Mouse (Mus musculus): ENCODE measurements around the gene Scly. TPM values are rescaled to one million over a fixed set of nuclear protein-coding genes. Genes with fewer than 3 reads are reported as not detected.
A peak's percentile ranks its signal among the peaks of the same experiment; 100 is the strongest.

The Scly gene
- total and polyA plus RNA-seq, 3 experiments = 23.1 to 48.8 TPM; not detected in 1

- TF ChIP-seq GABPA (IDR thresholded peaks at IDR 0.05; ENCODE audit: low read depth, low read length) = no peak
- TF ChIP-seq MXI1 (IDR thresholded peaks at IDR 0.05; ENCODE audit: low read depth, low read length) = peak; percentile 19; the same call in 1 of the 2 replicates
- peaks cover 10 to 18% of the 10 kb centered on the region in 2 experiments for H3K4me1 ChIP-seq (ENCODE audit: control insufficient read depth in 1 of 2, insufficient read depth in 2 of 2, low read length in 2 of 2)
Measured at GRCm38 (mm10) chr1:91251148-91251650, 46.9 kb upstream of the Scly start.

GRCm38 (mm10) chr1:91251927-91252326 lies 46.2 kb upstream of the Scly start:
- no peaks in the 10 kb centered on the region for H3K9me3 ChIP-seq (replicated peaks; ENCODE audit: insufficient read depth, low read length)
- H3K4me1 ChIP-seq (ENCODE audit: control insufficient read depth in 1 of 2, insufficient read depth in 2 of 2, low read length in 2 of 2) = peaks cover 10 to 18% of the 10 kb centered on the region in 2 experiments
- TF ChIP-seq TBP (IDR thresholded peaks at IDR 0.05; ENCODE audit: low read depth, low read length) = peak; percentile 71
- peak; percentile 20 to 63 (median 25); a peak in 5 of 6 replicates for TF ChIP-seq CTCF (IDR thresholded peaks at IDR 0.05 in 2 of 3, conservative IDR thresholded peaks at IDR 0.05 in 1 of 3; ENCODE audit: control insufficient read depth in 1 of 3, insufficient read depth in 1 of 3, low read depth in 2 of 3, low read length in 3 of 3, poor library complexity in 1 of 3, severe bottlenecking in 1 of 3)
- TF ChIP-seq GATA1 (IDR thresholded peaks at IDR 0.05; ENCODE audit: low read depth, low read length) = no peak
- peak overlapping the region; percentile 2; the same call in 1 of the 2 replicates for H3K9ac ChIP-seq (ENCODE audit: control insufficient read depth, low read depth, low read length, poor library complexity, severe bottlenecking)
- peak; percentile 54 for DNase-seq (ENCODE audit: low read depth, low spot score)
- H3K27me3 ChIP-seq (ENCODE audit: control insufficient read depth in 1 of 2, insufficient read depth in 2 of 2, low read length in 2 of 2) = no peaks in the 10 kb centered on the region
- peak overlapping the region in 1 of 2 experiments; percentile 79; a peak in 2 of 4 replicates for H3K4me3 ChIP-seq (ENCODE audit: control insufficient read depth in 1 of 2, insufficient read depth in 1 of 2, low read depth in 2 of 2, low read length in 2 of 2)
- H3K27ac ChIP-seq (ENCODE audit: control insufficient read depth, low read depth, low read length) = no peak overlapping the region
- H3K36me3 ChIP-seq (ENCODE audit: control insufficient read depth in 1 of 2, insufficient read depth in 2 of 2, low read length in 2 of 2) = peaks cover 2 to 15% of the 10 kb centered on the region in 2 experiments; a peak in 3 of 4 replicates
- H3K79me2 ChIP-seq (ENCODE audit: control insufficient read depth, insufficient read depth, low read length, poor library complexity) = peaks cover 49% of the 10 kb centered on the region

More at GRCm38 (mm10) chr1:91251148-91251650, 46.9 kb upstream of the Scly start:
- Histone ChIP-seq H3K27ac (ENCODE audit: control insufficient read depth, low read depth, low read length) (no peak overlapping the region), H3K36me3 (ENCODE audit: control insufficient read depth in 1 of 2, insufficient read depth in 2 of 2, low read length in 2 of 2) (peaks cover 2 to 15% of the 10 kb centered on the region in 2 experiments; a peak in 3 of 4 replicates), H3K79me2 (ENCODE audit: control insufficient read depth, insufficient read depth, low read length, poor library complexity) (peaks cover 45% of the 10 kb centered on the region), H3K9me3 (replicated peaks; ENCODE audit: insufficient read depth, low read length) (no peaks in the 10 kb centered on the region), H3K4me3 (ENCODE audit: control insufficient read depth in 1 of 2, insufficient read depth in 1 of 2, low read depth in 2 of 2, low read length in 2 of 2) (peak overlapping the region; percentile 79 to 83), H3K9ac (ENCODE audit: control insufficient read depth, low read depth, low read length, poor library complexity, severe bottlenecking) (peak overlapping the region; percentile 94), H3K27me3 (ENCODE audit: control insufficient read depth in 1 of 2, insufficient read depth in 2 of 2, low read length in 2 of 2) (no peaks in the 10 kb centered on the region)
- DNase-seq (ENCODE audit: low read depth, low spot score) = peak; percentile 63

- TF ChIP-seq USF2 (IDR thresholded peaks at IDR 0.05; ENCODE audit: borderline replicate concordance in 1 of 2, insufficient read depth in 1 of 2, low read depth in 1 of 2, low read length in 2 of 2) = no peak
- TF ChIP-seq BHLHE40 (IDR thresholded peaks at IDR 0.05; ENCODE audit: borderline replicate concordance, low read depth, low read length) = no peak
- TF ChIP-seq TAL1 (IDR thresholded peaks at IDR 0.05; ENCODE audit: low read length) = no peak
- no peak for TF ChIP-seq GATA1 (IDR thresholded peaks at IDR 0.05; ENCODE audit: low read depth, low read length)
- no peak for TF ChIP-seq E2F4 (IDR thresholded peaks at IDR 0.05; ENCODE audit: borderline replicate concordance, low read depth, low read length)
- no peak for TF ChIP-seq SIN3A (IDR thresholded peaks at IDR 0.05; ENCODE audit: low read length)
- TF ChIP-seq RAD21 (IDR thresholded peaks at IDR 0.05; ENCODE audit: low read depth, low read length) = no peak
- no peak for TF ChIP-seq MAZ (IDR thresholded peaks at IDR 0.05; ENCODE audit: low read depth, low read length)
- no peak for TF ChIP-seq POLR2AphosphoS5 (IDR thresholded peaks at IDR 0.05; ENCODE audit: borderline replicate concordance, low read depth, low read length)
- TF ChIP-seq ELF1 (IDR thresholded peaks at IDR 0.05; ENCODE audit: low read depth, low read length) = no peak
- Histone ChIP-seq H3K36me3 (ENCODE audit: control insufficient read depth in 1 of 2, insufficient read depth in 2 of 2, low read length in 2 of 2) (peaks cover 9 to 18% of the 10 kb centered on the region in 2 experiments), H3K27ac (ENCODE audit: control insufficient read depth, low read depth, low read length) (no peak overlapping the region), H3K79me2 (ENCODE audit: control insufficient read depth, insufficient read depth, low read length, poor library complexity) (peaks cover 52% of the 10 kb centered on the region), H3K4me1 (ENCODE audit: control insufficient read depth in 1 of 2, insufficient read depth in 2 of 2, low read length in 2 of 2) (peaks cover 4 to 6% of the 10 kb centered on the region in 2 experiments; a peak in 3 of 4 replicates), H3K27me3 (ENCODE audit: control insufficient read depth in 1 of 2, insufficient read depth in 2 of 2, low read length in 2 of 2) (no peaks in the 10 kb centered on the region), H3K4me3 (ENCODE audit: control insufficient read depth in 1 of 2, insufficient read depth in 1 of 2, low read depth in 2 of 2, low read length in 2 of 2) (no peak overlapping the region), H3K9me3 (replicated peaks; ENCODE audit: insufficient read depth, low read length) (no peaks in the 10 kb centered on the region), H3K9ac (ENCODE audit: control insufficient read depth, low read depth, low read length, poor library complexity, severe bottlenecking) (no peak overlapping the region)
- DNase-seq (ENCODE audit: low read depth, low spot score) = no peak
Measured at GRCm38 (mm10) chr1:91257918-91258317, 40.2 kb upstream of the Scly start.

Data from MEL (cell line).